Mouse (Mus musculus): ENCODE measurements around the gene Scn8a.

Gene Scn8a

DNA sequence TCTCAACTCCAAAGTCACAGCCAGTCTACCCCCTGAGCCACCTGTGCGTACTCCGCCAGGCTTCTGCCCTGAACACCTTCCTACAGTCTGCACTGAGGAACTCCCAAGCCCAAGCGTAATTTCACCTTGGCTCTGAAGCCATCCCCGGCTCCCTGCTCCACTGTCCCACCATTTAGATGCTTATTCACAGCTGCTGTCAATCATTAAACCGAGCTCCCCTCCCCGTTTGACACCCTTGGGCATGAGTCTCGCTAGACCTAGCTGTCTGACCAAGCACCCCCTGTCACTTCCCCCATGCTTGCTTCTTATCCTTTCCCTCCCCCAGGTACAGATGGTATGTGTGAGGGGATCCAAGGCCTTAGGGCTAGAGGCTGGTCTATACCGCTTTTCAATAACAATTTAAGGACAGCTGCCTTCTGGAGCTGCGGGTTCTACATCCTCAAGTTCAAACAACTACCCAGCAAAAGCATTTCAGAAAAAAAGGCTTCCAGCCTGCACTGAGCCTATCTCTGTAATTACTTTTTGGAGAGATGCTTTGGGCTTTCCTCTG is 200.1 kb downstream of the Scn8a start:
- DNase-seq (ENCODE audit: low spot score in 2 of 2), result no peak

DNA sequence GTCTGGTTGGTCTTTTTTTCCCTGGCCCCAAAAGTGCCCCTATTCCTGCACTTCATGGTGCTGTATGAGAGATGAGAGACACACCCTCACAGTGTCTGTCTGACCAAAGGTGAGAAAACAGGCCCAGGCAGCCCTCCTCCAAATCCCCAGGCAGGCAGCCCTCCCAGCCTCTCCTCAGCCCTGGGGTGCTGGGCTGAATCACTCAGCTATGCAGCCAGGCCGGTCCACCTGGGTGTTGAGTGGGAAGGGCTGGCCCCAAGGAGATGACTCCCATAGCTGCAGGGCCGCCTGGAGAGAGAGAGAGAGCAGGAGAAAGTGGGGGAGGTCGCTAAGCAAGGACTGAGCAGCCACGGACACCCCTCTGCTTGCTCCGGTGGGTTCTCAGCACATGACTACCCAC is 201.1 kb downstream of the Scn8a start:
- DNase-seq (ENCODE audit: low spot score in 2 of 2), result no peak

DNA sequence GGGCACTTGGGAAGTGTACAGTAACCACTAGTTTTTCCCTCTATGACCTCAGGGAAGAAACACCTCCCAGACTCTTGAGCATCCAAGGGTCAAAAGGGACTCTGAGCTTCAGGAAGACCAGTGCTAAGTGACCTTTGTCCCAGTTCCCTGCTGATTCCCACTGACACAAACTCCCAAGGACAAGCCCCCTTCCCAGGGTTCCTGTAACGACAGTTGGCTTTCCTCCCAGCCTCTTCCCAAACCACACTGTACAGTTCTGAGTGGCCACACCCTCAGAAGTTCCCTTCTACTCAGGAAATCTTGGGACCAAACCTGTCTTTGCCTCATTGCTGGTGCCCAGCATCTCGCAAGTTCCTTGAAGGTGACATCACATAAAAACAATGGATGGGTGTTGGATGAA is 203.1 kb downstream of the Scn8a start:
- DNase-seq (ENCODE audit: low spot score in 2 of 2), result no peak

DNA sequence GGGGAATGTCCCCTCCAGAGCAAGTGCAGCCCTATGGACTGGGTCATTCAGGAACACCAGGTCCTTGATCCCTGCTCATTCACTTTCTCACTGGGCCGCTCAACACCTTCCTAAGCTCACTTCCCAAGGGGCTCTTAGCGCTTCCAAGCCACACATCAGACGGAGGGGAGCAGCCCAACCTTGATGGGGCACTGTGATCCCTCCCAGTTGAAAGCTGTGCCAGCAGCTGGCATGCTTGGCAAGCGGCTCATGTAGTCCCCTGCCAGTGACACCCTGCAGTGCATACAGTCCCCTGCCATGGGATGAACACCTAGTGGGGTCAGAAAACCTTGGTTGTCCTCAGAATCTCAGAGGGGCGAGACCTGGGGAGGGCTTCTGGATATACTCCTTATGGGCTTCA is 204.4 kb downstream of the Scn8a start:
- no peak for DNase-seq (ENCODE audit: low spot score in 2 of 2)

DNA sequence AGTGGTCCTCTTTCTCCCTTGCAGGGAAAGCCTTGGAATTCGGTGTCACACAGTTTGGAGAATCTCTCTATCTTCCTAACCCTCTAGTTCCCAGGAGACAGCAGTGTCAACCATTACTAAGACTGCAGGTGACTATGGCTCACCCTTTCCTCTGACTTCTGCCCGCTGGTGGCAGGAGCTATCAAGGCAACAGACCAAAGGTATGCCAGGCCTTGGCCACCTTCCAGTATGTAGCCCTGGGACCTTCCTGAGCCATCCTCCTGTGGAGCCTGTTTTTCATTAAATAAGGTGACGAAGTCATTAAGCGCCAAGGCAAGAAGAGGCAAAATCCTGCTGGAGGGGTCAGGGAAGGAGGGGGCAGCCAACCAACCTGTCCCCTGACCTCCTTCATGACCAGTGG is 205.5 kb downstream of the Scn8a start:
- DNase-seq (ENCODE audit: low spot score in 2 of 2), result no peak

DNA sequence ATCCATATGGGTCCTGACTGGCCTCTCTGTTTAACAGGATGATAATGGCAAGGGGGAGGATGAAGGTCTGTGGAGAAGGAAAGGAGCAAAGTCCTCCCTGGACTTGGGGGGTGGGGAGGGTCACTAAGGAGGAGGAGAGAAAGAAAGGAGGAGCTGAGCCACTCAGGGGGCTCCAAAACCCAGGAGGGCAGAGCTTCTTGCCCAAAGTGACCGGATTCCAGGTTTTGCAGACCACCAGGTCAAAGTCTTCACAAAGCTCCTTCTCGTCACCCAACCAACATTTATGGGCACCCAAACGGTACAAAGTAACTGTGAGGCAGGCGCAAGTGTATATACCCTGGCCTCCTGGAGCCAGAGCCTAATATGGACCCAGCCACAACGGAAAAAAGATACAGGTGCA is 206.0 kb downstream of the Scn8a start:
- DNase-seq (ENCODE audit: low spot score in 2 of 2), result no peak

DNA sequence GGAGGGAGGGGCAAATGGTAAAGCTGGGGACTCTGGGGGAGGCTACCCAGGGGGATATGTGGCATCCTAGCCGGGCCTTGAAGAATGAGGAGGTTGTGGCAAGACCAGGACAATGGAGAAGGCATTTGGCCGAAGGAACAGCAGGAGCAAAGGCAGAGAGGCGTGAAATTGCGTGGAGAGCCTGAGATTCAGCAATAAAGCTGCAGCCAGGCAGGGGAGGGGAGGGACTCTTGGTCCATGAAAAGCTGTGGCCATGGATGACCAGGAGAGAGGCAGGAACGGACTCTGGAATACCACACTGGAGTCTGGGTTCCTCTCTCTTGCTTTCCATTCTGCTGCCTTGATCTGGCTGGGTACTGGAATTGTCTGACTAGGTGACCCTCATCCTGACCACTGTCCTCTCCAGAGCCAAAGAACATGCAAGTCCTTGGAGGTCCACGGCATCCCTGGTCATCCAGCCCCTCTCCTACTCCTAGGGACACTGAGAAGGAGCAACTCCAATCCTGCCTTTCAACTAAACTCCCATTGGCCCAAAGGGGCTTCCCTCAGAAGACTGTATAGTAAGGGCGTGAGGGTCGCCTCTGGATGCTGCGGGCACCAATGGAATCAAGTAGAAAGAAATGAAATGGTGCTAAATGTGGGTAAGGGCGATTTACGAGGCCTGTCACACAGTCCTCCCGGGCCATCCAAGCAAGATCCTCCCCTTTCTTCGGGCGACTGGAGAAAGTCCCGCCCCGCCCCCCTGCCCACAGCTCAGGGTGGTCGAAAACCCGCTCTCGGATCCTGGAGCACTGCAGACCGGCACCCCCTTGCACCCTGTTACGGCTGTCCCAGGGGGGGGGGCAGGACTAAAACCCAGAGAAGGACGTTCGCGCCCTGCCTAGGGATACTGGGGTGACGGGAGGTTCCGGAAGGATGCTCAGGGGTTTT is 206.7 kb downstream of the Scn8a start:
- DNase-seq (ENCODE audit: low spot score in 2 of 2), result peak in 1 of 2 experiments; percentile 40

DNA sequence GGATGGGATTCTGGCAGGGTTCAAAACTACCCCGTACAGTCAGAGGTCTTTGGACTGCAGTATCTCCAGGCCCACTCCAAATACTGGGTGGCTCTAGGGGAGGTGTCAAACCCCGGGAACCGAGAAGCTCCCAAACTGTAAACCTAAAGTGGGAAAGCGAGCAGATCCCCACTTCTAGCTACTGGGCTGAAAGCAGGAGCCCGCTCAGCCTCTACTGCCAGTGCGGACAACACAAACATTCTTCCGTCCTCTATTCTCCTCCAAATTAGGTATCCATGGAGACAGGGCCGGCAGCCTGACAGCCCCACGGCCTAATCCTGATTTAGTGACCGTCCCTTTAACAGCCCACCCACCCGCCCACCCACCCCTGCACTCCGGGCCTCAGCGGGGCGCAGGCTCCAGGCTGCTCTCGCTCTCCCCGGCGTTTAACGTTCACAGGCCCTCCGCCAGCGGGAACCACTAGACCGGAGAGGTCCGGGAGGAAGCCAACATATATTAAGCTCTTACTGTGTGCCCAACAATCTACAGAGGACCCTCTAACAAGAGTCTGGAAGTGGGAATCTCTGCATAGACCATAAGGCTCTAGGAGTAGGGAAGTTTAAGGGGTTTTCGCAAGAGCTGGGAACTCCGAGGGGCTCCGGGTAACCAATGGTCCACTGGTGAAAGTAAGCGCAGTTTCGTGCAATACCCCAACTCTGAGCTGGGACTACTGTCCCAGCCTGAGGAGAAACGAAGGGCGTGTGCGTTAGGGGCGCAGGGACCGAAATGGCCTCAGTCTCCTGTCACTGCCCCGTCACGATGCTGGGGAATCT is 207.5 kb downstream of the Scn8a start:
- DNase-seq (ENCODE audit: low spot score in 2 of 2), result no peak

DNA sequence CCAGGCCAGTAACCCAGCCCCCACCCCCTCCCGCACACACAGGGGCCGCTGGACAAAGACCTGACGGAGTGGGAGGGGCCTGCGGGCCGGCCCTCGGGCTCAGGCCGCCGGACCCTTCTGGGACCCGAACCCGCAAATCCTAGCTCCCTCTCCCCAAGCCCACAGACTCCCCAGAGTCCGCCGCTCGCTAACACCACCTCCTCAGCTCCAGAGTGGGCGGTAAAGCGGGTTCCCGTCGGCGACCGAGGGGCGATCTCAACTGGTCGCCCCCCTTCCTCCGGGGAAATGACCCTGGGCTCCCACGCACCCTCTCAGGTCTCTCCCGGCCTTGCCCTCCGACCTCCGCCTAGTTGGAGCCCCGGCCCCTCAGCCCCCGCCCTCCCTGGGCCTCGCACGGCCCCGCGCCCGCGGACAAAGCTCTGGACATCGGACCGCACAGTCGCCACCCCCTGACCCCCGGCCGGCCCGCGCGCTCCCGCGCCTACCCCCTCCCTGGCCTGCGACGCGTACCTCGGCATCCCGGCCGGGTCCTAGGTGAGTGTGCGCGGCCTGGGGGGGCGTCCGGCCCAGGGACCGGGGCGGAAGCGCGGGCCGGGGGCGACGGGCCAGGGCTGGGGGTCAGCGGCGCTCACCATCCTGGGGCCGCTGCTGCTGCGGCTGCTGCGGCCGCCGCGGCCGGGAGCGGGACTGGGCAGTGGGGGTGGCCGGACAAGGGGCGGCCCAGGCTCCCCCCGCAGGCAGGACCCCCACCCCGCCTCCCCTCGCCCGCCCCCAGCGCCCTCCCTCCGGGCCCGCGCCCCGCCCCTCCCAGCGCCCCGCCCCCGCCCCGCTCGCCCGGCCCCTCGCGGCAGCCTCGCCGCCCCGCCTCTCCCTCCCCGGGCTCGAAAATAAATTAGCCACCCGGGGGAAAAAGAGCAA is 208.4 kb downstream of the Scn8a start, which contains the start of gene Fignl2:
TSS of gene Fignl2 (minus strand) at position 755 of the 918 bp plus-strand sequence.
- no peak for DNase-seq (ENCODE audit: low spot score in 2 of 2)

DNA sequence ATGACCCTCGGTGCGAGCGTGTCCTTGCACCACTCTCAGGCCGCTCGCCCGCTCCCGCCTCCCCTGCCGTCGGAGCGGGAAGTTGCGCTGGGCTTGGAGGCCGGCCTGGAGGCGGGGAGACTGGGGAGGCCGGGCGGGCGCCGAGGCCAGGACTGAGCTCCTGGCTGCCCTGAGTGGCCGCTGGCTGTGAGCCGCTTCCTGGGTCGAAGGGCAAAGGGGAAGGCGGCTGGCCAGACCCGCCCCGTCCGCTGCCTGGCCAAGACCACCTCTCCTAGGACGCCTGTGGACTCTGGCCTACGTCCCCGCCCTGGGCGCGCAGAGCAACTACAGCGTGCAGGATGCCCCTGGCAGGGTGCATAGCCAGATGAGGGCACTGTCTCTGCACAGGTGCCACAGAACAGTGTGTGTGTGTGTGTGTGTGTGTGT is 209.1 kb downstream of the Scn8a start:
- peak; percentile 45 to 56 for DNase-seq (ENCODE audit: low spot score in 2 of 2)

DNA sequence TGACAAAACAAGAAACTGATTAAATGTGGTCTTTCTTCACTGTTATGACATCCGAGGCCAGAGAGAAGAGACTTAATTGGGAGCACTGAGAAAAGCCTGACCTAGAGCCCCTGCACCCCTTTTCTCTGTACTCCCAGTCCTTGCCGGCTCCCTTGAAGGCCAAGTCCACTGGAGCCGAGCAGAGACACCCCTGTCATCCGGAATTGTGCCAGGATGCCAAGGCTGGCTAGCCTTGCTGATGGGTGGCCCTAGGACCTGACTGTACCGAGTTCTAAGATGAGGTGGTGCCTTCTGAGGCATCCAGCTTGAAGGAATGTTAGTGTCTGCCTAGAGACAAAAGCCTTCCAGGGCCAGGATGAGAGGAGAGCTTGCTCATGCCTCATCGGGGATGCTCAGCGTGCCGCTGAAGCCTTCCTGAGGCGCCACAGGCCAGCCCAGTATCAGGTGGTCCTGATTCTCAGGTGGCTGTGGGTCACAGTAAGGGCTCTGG is 210.4 kb downstream of the Scn8a start:
- DNase-seq (ENCODE audit: low spot score in 2 of 2), result no peak

DNA sequence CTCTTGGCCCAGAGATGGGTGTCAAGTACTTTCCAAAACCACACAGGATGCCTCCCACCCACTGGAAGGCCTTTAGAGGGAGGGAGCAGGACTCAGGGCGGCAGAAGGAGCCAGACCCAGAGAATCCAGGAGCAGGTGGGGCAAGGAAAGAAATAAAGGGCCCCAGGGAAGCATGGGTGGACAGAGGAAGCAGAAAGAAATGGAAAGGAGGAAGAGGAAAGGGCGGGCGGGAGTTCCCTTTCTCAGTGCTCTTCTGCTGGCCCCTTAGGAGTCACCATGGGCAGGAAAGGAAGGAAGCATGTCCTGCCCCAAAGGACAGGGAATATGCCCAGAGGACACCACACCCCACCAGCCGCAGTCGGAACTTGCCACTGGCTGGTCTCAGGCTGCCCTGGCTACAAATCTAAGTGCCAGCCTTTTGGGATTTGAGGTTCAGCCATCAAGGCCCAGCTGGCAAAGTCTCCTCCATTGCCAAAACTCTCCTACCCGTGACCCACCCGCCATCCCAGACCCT is 211.4 kb downstream of the Scn8a start:
- no peak for DNase-seq (ENCODE audit: low spot score in 2 of 2)

DNA sequence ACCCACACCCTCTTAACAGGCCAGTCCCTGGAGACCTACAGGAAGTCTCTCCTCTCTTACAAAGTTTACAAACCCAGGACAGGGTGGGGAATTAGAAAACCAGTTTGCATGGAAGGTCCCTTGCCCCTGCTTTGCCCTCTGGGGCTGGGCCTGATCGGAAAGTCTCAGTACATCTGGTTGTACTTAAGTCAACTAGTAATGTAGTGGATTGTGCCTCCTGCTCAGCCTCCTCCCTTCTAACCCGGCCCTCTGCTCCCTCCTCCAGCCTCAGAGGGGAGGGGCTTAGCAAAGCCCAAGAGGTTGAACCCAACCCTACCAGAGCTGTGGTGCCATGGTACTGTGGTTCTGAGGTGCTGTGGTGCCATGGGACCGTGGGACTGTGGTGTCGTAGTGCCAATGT is 212.6 kb downstream of the Scn8a start:
- DNase-seq (ENCODE audit: low spot score in 2 of 2), result no peak

DNA sequence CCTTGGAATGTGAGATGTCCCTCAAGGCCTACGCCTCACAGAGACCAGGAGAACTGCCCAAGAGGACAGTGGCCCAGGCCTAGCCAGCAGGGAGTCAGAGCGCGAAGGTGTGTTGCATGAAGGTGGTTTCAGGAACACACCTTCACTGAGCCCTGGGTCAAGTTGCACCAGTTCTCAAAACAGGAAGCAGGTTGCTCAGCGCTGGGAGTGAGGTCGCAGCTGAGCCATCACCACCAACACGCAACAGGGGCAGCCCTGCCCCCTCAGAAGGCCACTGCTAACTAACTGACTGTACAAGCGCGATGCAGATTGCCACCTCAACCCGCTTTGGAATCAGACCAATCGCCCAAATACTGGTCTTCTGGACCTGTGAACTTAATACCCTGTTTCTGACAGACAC is 214.8 kb downstream of the Scn8a start:
- no peak for DNase-seq (ENCODE audit: low spot score in 2 of 2)

DNA sequence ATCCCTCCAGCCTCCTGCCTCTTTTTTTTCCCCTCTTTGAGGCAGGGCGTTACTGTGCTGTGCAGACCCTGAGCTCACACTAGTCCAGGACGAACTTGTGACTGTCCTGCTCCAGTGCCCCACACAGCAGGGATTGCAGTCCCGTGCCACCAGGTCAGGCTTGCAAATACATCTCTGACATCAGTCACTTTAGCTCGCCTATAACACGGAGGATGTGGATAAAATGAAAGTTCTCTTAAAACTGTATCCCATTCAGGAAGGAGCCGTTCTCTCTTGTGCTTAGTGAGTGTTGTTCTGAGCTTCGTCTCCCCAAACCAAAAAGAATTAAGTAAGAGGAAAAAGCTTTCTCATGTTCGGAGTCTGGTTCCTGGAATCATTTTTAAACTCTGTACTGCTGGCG is 216.8 kb downstream of the Scn8a start:
- no peak for DNase-seq (ENCODE audit: low spot score in 2 of 2)

DNA sequence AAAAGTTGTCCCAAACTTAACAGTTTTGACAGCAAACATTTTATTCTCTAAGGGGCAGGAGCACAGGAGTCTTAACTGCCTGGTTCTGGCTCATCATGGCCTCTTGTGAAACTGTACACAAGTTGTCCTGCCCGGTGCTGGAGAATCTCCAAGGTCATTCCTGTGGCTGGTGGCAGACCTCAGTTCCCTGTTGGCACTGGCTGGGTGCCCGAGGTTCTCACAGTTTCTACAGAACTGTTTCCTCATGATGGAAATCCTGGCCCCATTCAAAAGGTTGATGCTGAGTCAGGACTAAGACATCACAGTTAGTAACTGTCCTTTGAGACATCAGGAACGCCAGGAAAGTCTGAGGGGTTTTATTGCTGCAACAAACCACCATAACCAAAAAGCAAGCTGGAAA is 217.3 kb downstream of the Scn8a start:
- DNase-seq (ENCODE audit: low spot score in 2 of 2), result no peak

DNA sequence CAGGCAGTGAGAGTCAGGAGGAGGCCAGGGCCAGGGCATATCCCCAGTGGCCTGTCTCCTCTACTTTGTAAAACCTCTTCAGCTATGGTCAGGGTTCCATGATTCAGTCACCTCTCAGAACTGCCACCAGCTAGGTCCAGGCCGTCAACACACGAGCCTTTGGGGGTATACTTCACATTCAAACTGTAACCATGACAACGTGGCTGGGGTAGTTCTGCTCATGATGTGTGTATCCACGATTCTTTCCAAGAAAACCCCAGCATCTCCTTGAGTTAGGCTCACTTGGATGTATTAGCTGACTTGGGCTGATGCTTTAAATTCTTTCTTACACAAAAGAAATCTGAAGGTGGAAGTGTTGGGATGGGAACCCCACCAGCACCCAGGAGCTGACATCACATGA is 218.6 kb downstream of the Scn8a start:
- DNase-seq (ENCODE audit: low spot score in 2 of 2), result no peak

DNA sequence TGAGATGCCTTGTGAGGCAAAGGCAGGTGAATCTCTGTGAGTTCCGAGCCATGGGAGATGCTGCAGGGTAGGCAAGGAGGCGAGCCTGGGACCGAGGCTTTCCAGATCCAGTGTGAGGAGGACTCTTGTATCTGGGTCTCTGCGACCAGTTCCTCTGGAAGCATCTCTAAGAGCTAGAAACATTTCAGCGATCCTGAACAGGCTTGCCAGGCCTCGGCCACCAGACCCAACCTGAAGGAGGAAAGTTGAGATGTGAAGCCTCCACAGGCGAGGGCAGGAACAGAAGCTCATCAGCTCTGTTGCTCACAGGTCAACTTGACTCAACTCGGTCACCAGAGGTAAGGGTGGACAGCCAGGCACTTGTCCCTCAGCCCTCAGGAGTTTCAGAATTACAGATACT is 221.9 kb downstream of the Scn8a start:
- DNase-seq (ENCODE audit: low spot score in 2 of 2), result no peak

DNA sequence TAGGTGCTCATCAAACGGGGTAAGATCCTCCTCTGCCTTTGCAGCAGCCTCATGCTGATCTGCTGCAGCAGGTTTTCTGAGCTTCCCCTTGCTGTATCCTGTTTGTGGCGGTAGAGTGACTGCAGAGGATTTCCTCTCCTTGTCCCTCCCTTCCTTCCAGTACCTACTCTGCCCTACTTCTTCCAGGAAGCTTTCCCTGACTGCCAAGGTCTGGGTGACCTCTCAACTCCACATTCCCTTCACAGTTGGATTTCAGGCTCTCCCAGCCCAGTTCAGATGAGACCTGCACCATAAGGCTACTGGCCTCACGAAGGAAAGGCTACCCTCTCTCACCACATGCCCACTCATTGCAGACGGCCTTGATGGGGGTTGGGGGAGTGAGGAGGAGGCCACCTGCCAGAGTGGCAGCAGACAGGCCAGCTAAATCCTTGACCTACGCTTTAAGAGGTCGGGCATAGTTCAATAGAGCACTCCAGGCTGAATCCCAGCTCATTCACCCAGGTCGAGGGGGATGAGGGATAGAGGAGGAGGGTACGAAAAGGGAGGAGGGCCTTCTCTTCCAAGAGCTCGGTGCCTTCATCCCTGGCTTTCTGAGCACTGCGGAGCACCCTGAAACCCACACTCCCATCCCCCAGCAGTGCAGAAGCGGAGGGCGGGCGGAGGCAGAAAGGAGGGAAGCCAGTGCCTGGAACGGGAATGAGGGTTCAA is 222.6 kb downstream of the Scn8a start:
- no peak for DNase-seq (ENCODE audit: low spot score in 2 of 2)

Data from cerebellum, postnatal 4 days (tissue).